Mouse (Mus musculus) ES-CJ7 (cell line): ENCODE results near the gene Gm21983.

Experiments used
- DNase-seq: peaks from one replicate; pipeline ENCODE4 v3.0.0; 2011; ENCODE audit warnings: low read depth, low spot score

The Gm21983 gene

DNA sequence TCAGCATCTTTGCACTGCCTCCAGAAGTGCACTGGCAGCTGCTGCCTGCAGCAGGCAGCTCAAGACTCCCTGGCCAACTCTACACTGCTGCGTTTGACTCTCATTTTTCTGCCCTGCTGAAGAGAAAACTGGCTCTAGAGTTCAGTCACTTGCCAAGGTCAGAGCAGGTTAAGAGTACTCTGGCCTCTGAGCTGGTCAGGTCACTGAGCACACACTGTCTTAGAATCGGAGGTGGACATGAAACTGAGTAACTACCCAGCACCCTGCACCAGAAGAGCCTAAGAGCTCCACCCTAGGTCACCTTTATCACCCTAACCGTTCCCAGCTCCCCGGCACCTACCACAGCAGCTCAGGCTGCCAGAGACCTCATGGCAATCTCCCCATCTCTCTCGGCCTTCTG, 5.1 kb upstream of the Gm21983 start:
- no peak for DNase-seq

DNA sequence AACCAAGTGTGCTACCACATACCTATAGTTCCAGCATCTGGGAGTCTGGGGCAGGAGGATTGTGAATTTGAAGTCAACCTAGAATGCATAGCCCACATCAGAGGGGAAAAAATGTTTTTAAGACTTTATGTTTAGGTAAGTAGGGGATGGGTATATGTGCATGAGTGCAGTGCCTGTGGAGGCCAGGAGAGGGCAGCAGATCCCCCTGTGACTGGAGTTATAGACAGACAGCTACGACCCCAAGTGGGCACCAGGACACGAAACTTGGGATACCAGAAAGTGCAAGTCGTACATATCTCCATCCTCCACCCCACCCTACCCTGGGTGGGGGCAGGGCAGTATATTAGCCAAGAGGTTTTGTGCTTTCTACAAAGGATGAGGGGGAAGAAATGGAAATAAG, 4.1 kb upstream of the Gm21983 start:
- DNase-seq: peak; percentile 90

DNA sequence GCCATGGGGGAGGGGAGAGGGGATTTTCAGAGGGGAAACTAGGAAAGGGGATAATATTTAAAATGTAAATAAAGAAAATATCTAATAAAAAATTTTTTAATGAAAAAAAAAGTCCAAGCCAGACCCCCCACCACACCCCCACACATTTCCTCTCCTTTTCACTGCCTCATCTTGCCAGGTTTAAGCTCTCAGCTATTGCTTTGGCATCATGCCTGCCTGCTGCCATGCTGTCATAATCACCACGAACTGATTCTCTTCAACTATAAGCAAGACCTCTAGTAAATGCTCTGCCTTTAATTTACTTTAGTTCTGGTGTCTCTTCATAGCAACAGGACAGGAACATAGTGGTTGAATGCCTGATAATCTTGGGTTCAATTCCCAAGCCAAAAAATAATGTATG, 1.6 kb upstream of the Gm21983 start:
- no peak for DNase-seq

- DNase-seq: no peak
Measured at GRCm38 (mm10) chr7:27180036-27180435, 850 bp downstream of the Gm21983 start.

DNA sequence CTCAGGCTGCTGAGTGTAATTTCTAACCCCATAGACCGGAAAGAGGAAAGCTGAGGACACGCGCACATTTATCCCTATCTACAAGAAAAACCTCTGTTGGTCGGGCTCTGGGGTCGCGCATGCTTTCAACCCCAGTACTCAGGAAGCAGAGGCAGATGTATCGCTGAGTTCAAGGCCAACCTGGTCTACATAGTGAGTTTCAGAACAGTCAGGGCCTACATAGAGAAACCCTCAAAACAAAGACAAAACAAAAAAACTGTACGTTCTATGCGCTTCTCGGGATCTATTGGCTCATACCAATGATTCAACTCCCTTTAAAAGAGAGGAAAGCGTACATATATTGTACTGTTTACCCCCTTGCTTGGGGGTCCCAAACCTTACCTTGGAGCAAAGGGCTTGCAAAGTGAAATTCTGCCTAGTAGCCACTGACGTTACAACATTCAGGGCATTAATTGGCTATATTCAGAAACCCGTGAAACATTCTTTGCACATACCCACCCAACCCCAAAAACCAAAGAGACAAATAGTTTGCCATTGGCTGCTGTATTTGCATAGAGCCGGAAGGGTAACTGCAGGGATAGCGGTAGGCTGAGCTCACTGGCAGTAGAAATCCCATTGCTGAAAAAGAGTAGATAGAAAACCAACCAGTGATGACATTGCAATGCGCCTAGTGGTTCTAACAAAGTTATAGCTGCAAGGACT, 1.5 kb downstream of the Gm21983 start:
- no peak for DNase-seq

DNA sequence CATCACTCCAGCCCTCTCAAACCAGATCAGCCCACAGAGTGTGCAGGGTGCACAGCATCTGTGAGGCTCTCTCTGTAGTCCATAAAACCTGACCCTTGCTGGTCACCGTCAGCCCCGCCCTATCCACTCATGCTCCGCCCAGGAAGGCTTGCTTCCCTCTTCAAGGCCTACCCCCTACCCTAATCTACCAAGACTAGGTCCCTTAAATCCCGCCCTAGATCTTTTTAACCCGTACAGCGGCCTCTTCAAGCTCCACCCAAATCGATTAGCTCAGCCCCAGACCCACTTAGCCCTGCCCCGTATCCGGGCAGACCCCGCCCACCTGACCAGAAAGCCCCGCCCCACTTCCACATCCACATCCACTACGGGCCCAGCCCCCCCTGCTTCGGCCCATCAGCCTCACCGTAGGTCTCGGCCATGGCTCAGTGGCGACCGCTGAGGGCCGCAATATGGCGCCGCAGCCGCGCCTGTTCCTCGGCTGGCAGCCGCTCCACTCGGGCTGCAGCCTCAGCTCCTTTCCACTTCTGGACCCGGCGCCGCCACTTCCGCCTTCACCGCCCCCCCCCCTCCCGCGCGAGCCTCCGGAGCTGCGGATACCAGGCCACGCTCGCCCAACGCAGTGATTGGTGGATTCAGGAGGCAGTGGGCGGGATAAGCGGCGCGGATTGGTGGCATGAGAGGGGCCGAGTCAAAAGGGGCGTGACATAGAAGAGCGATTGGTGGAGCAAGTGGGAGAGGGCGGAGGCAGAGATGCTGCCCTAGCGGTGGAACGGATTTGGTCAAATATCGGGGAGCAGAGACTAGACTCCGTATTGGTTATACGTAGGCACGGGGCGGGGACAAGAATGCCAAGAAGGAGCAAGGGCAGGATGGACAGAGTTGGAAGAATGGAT, 2.3 kb downstream of the Gm21983 start, which contains the start of gene Rab4b:
Gene Rab4b, minus strand, starts transcription at position 573 of the 893 bp plus-strand sequence.
- peak; percentile 100 for DNase-seq

DNA sequence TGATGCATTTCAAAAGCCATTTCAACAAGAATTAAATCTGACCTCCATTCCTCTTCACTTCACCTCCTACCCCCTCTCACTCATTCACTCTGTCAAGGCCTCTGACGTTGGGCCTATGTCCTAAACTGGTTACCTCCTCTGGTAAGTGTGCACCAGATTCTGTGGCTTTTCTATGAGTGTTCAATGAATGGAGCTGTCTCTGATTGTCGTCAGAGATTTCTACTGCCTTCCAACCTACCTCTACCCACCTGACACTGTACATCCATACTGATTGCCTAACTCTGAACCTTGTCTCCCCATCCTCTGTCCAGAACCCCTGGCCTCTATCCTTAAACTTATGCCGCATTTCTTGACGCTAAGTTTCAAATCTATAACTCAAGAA, 3.0 kb downstream of the Gm21983 start:
- no peak for DNase-seq

DNA sequence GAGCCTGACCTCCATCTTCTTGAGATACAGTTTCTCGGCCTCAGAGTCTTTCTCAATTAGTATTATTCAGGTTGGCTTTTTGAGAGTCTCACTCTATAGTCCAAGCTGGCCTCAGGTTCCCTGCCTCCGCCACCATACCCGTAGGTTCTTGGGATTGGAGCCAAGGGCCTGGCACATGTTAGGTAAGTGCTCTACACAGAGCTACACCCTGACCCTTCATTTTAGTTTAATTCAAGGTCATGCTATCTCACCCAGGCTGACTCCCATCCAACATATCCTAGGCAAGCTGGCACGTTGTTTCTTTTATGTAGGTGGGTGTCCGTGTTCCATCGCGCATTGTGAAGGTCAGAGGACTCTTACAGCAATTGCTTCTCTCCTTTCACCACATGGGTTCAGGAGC, 6.0 kb downstream of the Gm21983 start:
- DNase-seq: no peak

DNA sequence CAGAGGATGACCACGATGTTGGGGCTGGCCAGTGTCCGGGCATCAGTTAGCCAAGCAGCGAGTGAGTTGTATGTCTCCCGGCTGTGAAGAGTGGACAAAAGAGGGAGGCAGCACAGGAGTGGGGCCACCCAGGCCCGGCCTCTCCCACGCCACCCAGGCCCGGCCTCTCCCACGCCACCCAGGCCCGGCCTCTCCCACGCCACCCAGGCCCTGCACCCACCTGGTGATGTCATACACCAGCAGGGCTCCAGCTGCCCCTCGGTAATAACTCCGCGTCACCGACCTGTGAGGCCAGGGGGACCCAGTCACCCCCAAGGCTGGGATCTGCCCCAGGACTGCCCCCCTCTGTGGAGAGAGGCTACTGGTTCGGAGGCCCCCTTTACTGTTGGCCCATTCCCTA, 6.4 kb downstream of the Gm21983 start:
- DNase-seq: no peak

DNA sequence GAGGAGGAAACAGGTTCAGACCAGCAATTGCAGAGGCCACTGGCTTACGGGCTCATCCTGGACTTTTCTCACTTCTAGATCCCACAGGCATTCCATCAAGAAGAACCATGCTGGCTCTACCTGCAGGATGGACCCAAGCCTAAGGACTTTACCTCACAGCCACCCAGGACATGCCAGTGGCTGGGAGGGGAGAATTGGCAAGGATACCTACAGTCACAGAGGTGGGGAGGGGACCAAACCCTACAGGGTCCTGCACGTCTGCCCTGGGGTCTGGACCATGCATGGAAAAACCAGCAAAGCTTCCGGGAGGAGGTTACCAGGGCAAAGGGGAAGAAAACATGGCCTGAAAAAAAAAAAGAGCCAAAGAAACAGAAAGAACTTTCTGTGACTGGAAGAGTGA, 9.9 kb downstream of the Gm21983 start:
- DNase-seq: no peak

- DNase-seq: no peak
Measured at GRCm38 (mm10) chr7:27168371-27168770, 12.5 kb downstream of the Gm21983 start.

DNA sequence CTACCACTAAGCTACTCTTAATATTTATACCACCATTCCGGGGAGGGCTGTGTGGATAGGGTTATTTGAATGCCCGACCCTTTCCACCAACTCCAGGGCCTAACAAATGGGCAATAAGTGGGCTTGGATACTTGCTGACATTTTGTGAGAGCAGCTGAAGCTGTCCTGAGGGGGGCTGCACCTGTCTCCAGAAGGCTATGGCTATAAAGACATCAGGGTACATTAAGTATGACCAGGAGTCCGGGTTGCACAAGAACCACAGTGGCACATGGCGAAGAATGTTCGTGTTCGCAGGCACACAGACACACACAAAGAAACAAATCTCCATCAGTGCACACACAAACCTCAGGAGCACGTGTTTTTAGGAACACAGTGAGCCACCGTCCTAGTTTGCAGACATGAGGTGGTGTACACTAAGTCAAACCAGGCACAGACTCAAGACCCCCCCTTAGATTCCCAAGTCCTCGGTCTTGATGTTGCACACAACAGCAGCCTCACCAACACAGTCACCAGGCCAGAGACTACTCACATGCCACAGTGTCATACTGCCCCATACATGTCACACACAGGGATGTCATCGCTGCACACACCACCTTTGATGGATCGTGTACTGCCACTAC, 13.3 kb downstream of the Gm21983 start:
- no peak for DNase-seq

GRCm38 (mm10) chr7:27166614-27167474, 14.0 kb downstream of the Gm21983 start, which contains the start of gene Egln2:
Gene Egln2, minus strand, starts transcription at chr7:27166802.
- DNase-seq: peak; percentile 95

- DNase-seq: peak; percentile 80
Measured at GRCm38 (mm10) chr7:27166229-27166613, 14.7 kb downstream of the Gm21983 start.

DNA sequence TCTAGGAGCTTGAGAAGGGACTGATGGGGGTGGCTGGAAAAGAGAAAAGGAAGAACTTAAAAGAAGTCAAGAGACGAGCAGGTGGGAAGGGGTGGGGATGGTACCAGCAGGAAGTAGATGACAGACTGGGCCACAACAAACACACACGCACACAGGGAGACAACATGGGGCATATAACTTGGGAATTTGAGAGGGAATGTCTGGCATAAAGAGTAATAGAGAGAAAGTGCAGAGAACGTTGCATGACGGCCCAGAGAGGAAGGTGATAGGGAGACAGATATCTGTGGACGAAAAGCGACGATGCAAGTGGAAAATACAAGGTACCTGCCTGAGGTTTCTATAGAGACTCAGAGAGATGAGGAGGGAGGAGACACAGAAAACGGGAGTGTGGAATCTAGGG, 15.2 kb downstream of the Gm21983 start:
- DNase-seq: no peak

DNA sequence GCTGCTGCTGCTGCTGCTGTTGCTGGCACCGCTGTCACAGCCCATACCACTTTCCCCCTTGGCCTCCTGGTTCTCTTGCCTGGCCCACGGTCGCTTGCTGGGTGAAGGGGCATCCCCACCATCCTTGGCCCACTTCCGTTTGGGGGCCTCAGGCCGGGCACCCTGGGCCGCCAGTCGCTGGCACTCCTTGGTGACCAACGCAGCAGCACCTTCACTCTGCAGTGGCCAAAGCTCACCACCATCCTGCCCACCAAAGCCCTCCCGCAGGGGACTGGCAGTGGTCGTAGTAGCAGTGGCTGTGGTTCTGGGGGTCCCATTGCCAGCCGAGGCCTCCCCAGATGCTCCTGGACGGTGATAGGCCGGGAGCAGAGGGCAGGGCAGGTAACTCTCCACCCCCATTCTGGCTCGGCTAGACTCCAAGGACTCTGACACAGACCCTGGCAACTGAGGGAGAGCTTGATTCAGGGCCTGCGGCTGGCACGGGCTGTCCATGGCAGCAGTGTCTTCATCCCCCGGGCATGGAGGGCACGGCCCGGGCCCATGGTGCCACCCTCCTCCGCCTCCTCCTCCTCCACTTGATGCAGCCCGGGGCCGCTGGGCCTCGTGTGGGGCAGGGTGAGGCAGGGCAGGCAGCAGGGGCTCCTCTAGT, 15.8 kb downstream of the Gm21983 start:
- DNase-seq: no peak

DNA sequence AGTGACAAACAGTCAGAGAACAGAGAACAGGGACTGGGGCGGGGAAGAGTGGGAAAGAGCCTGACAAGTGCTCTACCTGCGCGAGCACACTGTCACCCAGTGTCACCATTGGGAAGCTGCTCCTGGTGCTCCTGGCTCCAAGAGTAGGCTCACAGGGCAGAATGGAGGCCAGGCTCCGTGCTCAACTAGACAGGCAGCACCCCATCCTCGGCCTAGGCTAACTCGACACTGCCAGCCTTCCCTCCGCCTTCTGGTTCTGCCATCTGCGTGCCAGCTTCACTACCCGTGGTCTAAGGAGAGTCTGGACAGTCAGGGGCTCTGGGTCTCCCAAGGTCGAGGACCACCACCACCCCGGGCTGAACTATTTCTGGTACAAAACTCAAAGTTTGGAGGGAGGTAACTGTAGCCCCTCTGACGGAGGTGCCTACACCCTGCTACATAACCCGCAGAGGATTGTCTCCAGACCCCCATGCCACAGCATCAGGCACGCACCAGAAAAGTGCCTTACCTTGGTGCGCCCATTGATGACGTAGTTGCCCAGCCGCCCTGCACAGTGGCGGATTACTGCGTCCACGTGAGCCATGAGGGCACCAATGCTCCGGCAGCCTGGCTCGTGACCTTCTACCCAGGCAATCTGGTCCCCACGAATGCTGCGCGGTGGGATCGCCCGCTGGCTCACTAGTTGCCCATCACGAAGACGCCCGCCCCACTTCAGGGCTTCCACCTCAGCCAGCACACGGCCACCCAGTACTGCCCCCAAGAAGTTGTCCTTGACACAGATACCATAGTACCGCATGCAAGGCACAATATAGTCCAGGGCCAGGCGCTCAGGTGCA, 16.6 kb downstream of the Gm21983 start:
- peak; percentile 63 for DNase-seq

DNA sequence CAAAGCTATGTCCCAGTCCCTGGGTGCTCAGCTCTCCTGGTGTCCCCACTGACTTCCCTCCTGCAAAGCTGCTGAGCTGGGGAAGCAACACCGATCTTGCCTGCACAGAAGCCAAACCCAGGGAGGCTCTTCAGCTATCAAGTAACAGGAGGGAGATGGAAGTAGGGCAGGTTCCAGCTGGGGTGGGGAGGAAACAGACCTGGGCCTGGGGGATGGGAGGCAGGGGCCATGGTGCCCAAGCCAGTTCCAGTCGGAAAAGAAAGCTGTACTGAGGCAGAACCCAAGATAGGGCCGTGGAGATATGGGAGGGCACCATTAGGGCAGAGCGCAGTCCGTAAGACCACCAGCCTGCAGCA, 17.5 kb downstream of the Gm21983 start:
- DNase-seq: no peak

- DNase-seq: no peak
Measured at GRCm38 (mm10) chr7:27162780-27163449, 18.0 kb downstream of the Gm21983 start.

GRCm38 (mm10) chr7:27161744-27162143, 19.1 kb downstream of the Gm21983 start:
- DNase-seq: no peak
